Mouse (Mus musculus) layer of hippocampus, postnatal 36 days (tissue): Measurements from ENCODE around the gene 3110040M04Rik. TPM values are rescaled to one million over a fixed set of nuclear protein-coding genes. Genes with fewer than 3 reads are reported as not detected.

Experiments used
- DNase-seq, 2 experiments: peaks; one replicate each; pipeline ENCODE4 v3.0.0; 2022
- total RNA-seq, 2 experiments: library from RNA; stranded (reverse); gene quantifications; 2 replicates each; pipeline ENCODE4 v1.2.3; 2021

The 3110040M04Rik gene
- total RNA-seq, 2 experiments from 2014 or later: not detected

DNA sequence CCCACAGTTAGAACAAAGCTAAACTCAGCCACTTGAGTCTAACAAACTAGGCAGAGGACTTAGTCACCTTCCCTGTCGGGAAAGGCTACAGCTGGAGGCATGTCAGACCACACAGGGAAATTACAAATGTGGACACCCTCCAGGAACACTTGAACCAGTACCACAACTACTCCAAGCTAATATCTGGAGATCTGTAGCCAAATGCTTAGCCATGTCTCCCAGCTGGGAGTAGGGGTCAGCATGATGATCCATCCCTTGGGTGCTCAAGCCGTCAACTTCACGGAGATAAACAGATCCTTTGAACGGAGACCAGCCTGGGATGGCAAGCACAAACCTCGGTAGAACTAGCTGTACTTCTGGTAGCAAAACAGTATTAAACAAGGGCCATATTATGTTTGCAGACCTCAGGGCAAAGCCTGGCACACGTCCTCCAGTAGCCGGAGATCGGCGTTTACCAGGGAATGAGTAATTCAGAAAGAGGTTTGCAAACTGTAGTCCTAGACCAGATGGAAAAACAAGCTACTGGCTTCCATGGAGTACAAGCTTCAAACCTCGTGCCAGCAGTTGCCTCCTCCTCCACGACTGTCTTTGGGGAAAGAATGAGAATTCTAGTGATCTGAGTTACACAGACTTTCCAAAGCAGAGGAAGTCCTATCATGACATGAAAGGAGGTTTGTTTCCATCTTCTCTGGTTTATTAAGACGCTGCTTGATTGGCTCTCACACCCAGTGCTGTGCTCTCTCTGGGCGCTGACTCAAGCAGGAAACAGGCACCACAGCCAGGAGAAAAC is 32.4 kb downstream of the 3110040M04Rik start:
- DNase-seq: peak; percentile 45 to 53

DNA sequence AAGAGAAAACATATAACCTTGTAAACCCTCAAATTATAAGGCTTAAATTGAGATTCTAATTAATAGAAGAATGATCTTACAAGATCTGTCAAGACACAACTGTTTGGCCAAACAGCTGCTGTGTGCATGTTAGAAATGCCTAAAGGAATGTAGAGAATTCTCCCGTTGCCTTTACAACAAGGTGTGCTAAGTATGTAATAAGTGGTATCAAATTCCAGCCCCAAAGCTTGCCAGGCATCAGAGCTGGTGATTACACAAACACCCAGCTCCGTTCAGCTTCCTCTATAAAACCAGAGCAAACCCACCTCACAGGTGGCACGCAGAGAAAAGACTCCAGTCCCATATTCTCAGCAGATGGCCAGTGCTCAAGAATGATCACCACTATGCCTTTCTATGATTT is 33.9 kb downstream of the 3110040M04Rik start:
- DNase-seq: no peak

DNA sequence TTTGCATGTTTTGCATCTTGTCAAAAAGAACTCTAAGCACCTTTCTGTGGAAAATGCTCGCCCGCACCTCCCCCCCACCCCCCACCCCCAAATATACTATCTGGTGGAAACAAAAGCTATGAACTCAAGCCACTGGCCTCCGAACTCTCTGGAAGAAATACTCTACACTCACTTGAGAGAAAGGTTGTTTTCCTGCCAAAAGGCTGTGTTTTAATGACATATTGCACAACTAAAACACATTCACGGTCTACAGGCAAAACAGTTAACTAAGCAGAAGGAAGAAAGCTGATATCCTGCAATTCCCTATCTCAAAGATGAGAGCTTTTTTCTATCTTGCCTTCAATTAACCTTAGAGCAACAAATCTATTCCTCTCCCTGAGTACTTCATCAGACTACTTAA is 39.4 kb downstream of the 3110040M04Rik start:
- no peak for DNase-seq

DNA sequence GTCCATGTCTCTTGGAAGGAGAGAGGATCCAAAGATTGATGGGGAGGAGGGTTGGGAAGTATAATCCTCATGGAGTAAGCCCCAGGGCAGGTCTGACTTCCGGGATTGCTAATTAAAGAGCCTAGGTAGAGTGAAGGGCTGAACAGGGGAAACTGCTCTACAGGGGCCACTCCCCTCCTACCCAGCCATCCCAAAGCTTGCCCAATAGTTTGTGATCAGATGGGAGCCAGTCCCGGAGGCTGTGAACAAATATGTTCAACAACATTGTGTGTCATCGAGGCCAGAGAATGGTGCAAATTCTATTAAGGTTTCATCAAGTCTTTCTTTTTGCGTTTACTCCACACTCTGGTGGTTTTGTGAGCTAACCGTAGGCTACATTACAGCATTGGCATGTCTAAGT is 40.1 kb downstream of the 3110040M04Rik start:
- no peak for DNase-seq

DNA sequence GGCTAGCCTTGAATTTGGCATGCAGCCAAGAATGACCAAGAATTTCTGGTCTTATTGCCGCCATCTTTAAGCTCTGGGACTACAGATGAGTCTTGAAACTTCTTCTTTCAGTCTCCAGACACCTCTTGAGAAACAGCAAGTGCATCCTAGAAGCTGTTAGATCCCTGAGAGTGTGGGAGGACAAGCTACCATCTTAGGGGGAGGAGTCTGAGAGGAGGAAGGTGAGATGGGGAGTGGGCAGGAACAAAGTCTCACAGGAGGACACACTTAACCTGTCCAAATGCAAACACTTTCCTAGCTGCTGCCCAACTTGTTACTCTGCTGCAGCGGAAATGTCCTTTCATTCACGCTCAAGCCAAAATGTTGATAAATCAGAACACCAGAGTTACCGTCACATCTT is 40.8 kb downstream of the 3110040M04Rik start:
- no peak for DNase-seq

DNA sequence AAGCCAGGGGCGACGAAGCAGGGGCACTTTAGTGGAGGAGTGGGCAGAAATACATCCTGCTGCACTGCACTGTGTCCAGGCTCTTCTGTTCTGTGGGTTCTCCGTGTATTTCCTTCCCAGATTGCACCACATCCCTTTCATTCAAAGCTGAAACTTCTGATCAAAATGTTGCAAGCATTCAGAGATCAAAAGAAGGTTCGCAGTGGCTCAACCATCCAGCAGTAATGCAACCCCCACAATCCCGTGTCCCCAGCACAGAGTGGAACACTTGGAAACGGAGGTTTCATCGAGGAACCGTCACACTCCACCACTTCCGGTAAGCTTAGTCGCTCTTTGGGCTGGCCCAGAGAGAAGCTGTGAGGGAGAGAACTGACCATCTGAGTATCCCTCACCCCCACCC is 41.2 kb downstream of the 3110040M04Rik start:
- no peak for DNase-seq

DNA sequence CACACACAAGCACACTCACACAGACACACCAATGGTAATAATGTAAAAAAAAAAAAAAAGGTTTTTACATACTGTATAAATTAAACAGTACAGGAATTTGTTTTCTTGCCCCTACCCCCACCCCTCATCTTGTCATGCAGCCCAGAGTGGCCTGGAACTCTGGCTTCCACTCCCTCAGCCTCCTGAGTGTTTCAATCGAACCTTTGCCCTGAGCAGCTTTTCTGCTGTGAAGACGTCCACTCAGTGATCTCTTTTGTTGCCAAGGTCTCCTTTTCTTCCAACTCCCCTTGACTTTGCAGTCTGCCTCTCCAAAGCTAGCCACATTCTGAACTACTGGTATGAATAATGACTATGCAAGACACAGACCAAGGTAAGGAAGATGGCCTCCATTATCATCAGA is 41.9 kb downstream of the 3110040M04Rik start:
- DNase-seq: no peak

DNA sequence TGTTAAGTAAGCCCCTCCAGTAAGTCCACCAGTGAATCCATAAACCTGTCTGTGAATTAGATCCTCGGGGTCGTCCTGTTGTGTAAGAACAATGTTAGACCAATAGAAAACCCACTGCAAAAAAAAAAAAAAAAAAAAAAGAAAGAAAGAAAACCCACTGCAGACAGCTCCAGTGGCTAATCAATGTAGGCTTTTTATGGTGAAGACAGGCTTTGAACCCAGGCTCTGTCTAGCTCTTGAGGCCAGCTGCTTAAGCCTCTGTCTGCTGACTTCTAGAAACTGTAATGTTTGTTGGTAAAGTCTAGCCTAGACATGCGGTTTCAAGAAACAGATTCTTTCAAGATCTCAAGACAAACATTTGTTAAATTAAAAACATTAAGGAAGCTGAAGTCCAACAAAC is 46.2 kb downstream of the 3110040M04Rik start:
- no peak for DNase-seq

DNA sequence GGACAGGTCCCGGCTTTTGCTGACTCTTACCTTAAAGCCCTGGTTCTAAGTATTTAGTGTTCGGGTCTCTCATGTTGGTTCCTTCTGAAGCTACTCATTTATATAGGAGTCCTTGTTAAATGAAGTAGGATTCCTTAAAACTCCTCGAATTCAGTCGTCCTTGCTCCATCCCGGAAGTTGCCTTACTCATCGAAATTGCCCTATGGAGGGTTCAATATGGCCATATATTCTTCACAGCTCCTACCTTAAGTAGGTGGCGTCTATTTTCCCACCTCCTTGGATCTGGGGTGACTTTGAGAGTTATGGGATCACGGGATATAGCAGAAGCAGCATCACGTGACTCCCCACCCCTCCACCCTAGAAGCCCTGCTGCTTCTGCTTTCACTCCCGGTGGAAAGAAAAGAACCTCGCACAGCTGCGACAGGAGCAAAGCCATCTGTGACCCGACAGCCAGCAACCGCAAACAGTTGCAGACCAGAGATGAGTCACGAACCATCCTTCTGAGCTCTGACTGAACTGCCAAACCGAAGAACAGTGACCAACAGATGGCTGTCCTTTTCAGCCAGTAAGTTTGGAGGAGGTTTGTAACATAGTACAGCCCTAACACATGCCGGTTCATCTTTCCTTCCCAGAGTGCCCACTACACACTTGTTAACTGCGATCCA is 46.7 kb downstream of the 3110040M04Rik start:
- peak; percentile 21 to 37 for DNase-seq

DNA sequence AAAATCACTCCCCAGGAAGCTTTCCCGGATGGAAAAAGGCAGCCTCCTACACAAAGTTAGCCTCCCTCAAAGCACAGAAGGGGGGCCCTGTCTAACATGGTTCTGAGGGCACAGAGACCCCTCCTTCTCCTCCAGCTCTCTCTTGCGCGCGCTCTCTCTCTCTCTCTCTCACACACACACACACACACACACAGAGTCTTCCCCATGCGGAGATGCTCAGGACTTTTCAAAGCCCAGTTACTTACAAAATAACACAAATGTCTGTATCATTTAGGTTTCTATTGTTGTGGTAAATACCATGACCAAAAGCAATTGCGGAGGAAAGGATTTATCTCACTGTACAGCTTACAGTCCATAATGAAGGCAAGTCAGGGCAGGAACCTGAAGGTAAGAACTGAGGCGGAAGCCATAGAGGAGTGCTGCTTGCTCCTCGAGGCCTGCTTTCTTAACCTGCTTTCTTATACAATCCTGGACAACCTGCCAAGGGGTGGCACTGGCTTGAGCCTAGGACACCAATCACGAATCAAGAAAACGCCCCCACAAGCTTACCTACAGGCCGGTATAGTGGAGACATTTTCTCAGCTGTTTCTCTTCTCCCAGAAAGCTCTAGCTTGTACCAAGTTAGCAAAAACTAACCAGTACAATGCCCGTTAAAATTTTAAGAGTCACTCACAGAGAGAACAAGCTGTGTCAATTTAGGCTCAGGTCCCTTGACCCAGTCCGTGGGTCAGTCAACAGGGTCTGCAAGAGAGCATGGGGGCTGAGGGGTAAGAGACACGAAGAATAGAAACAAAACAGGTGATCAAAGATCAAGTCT is 47.5 kb downstream of the 3110040M04Rik start:
- DNase-seq: no peak

Other genes starting within 250 kb of the 3110040M04Rik start
- gene Hmcn1, start 210.7 kb upstream of the 3110040M04Rik start, total RNA-seq: 1 to 10 TPM; 2.2 to 4.2 TPM
- gene Gm47985, start 21.6 kb upstream of the 3110040M04Rik start, total RNA-seq: not detected
- not detected for gene Gm8947, start 11.7 kb upstream of the 3110040M04Rik start, total RNA-seq
- gene Gm47995, start 5.7 kb upstream of the 3110040M04Rik start, total RNA-seq: not detected
- gene Gm47996, start 6.0 kb downstream of the 3110040M04Rik start, total RNA-seq: not detected
- gene Ivns1abp, start 140.4 kb downstream of the 3110040M04Rik start, total RNA-seq: 10 to 100 TPM; 97.7 to 99.2 TPM
- 10 to 100 TPM; 15.0 to 17.2 TPM for gene Swt1, start 224.3 kb downstream of the 3110040M04Rik start, total RNA-seq
- 10 to 100 TPM; 36.1 to 36.5 TPM for gene Trmt1l, start 224.4 kb downstream of the 3110040M04Rik start, total RNA-seq